Mouse (Mus musculus) lung, adult 2 months (tissue): ENCODE measurements around the gene Slco2b1.

Experiments used
- CTCF ChIP-seq: fragments of 200-500 bp; IDR thresholded peaks from 2 replicates; pipeline ENCODE4 v1.5.1; 2011; ENCODE audit warnings: mild to moderate bottlenecking, low read length, control low read depth; ENCODE audit not compliant: insufficient read depth
- POLR2A ChIP-seq: fragments of 200-500 bp; IDR thresholded peaks from 2 replicates; pipeline ENCODE4 v1.6.1; 2011; ENCODE audit warnings: low read depth, mild to moderate bottlenecking, control low read depth, low read length, borderline replicate concordance; ENCODE audit errors: extremely low read depth

GRCm38 (mm10) chr7:99693976-99694375 lies 17.2 kb downstream of the Slco2b1 start:
- no peak for TF ChIP-seq POLR2A
- no peak for TF ChIP-seq CTCF
